Mouse (Mus musculus) left cerebral cortex, adult 18-20 months (tissue): ENCODE measurements around the gene Cyp3a11. TPM values are rescaled to one million over a fixed set of nuclear protein-coding genes. Genes with fewer than 3 reads are reported as not detected.
"Not testable (repeated sequence)": the region's sequence is repeated elsewhere in the genome, so short reads cannot be mapped to it uniquely, and the experiment has no call there.

Experiments used
- DNase-seq, 2 experiments: peaks; one replicate each; pipeline ENCODE4 v3.0.0; 2021 to 2022; ENCODE audit warnings: low spot score in 2 of 2, mixed read lengths in 1 of 2
- long read RNA-seq, 2 experiments: library from polyadenylated mRNA; stranded (forward); transcript quantifications; one replicate each; pipeline ENCODE4 v2.0.0; 2021
- total RNA-seq, 2 experiments: library from RNA; stranded (reverse); gene quantifications; 2 replicates each; pipeline ENCODE4 v1.2.3; 2021

The Cyp3a11 gene
- total RNA-seq, result not detected
- long read RNA-seq, experiment 1, result 0 reads
- long read RNA-seq, experiment 2, result 0 reads

DNA sequence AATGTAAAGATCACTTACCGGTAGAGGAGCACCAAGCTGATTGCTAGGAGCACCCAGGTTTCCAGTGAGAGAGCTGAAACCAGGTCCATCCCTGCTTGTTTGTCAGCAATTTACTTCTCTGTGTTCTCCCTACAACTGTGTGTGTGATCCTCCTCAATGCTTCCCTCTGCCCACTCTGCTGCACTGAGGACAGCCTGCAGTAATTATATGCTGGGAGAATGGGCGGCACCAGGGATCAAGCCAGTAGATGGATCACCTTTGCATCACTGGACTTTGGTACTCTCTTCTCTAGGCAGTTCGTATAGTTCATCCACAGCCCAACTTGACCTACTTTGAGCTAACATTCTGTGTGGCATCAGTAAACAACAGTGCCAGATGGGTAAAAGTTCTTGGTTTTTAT lies at the start of gene Cyp3a11:
Gene Cyp3a11, minus strand, starts transcription at position 277 of the 400 bp plus-strand sequence.
- DNase-seq, result no peak

DNA sequence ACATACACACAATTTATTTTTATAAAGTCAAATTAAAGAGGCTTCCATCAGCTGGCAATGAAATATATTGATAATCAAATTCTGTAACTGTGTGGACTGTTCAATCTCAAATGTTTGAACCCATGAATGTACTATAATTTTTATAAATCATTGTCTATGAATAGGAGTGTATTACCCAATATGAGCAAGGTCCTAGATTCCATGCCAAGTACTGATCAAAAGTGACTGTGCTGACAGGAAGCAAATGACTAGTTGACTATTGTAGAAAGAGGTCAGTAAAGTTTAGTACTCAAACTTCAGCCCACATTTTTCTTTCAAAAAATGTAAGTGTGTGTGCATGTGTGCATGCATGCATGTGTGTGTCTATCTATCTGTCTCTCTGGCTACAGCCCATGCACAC lies 33.1 kb upstream of the Cyp3a11 start:
- no peak for DNase-seq

DNA sequence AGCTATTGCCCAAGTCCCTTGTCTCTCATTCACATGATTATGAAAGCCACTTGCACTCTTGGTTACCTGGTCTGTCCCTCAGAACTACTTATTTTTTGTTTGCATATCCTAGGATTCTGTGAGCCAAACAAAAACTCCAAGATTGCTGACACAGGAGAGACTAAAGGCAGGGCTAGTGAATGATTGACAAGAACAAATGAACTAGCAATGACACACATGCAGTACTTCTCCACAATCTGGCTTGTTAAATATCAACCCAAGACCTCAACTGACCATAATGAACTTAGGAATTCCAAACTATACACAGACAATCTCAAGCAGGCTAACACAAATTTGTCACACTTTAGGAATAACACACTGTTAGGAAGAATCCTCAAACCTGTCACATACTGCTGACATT lies 32.0 kb upstream of the Cyp3a11 start:
- DNase-seq, result no peak

DNA sequence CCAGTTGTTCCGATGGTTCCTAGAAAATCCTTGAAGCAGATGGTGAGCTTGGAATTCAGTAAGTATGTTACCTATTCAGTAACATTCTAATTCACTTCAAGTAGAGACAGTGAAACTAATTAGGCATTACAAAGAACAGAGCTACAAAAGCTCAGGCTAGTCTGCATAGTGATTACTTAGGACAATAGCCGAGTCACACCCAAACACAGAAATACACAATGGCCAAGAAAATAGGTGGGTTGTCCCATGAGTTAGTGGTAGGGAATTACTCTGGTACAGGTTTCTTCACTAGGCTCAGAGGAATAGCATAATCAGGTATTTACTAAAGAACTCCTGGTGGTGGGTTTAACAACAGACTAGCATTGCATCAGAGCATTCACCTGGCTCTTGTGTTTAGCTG lies 27.2 kb upstream of the Cyp3a11 start:
- DNase-seq, result not testable (repeated sequence)

DNA sequence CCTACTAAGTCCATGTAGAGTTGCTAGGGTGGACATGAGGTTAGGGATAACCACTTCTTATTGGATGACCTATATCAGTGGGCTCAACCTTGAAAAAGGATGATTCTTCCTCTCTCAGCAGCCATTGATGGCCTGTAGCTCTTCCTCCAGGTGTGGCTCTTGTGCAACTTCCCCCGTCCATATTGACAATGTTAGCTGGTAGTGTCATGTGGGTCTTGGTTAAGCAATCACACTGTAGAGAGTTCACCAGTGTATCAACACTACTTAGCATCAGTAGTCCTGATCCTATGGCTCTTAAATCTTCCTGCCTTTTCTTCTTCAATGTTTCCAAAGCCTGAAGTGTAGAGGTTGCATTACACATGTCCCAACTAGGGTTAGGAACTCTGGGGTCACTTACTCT lies 24.8 kb upstream of the Cyp3a11 start:
- no peak for DNase-seq

DNA sequence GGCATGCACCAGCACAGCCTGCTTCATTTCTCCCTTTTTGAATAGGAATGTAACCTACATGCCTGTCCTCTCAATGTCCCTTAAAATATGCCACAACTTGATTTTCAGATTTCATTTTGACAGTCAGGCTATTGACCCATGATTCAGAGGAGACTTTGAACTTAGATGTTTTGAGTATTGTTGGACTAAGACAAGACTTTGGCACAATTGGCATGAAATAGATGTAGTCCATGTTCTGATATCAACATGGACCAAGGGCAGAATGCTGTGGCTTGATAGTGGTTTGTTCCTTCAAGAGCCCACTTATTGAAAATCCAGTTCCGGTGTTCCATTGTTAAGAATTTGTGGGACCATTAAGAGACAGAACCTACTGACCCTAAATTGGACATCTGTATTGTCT lies 23.6 kb upstream of the Cyp3a11 start:
- DNase-seq, result no peak

DNA sequence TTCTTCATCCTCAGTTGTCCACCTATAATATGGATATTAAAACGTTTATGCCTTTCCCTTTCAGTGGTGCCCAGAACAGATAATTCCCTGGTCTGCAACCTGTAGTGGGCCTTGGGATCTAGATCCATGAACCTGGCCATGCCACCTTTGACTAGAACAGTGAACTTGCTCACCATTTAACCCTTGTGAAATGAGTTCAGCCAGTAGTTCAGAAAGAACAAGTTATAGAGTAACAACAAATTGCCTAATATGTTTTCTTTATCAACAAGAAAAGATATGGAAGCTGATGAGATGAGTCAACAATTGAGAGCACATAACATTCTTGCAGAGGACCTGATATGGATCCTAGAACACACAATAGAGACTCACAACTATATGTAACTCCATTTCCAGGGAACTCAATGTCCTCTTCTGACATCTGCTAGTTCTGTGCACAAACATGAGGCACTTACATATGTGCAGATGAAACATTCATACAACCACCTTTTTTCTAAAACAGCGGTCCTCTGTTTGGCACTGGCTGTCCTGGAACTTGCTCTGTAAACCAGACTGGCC lies 20.7 kb upstream of the Cyp3a11 start:
- DNase-seq, result no peak

DNA sequence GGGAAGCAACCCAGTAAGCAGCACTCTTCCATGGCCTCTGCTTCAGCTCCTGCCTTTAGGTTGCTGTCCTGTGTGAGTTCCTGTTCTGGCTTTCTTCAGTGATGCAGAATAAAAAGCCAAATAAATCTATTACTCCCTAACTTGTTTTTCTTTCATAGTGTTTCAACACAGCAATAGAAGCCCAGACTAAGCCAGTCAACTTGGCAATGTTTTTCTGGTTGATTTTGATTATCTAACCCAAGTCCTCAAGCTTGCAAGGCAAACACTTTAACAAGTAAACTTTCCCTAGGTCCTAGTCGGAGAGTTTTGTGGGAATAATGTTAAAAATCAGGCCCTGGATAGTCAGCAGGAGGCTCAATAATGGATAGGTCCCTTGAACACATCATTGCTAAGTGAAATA lies 17.5 kb upstream of the Cyp3a11 start:
- no peak for DNase-seq

DNA sequence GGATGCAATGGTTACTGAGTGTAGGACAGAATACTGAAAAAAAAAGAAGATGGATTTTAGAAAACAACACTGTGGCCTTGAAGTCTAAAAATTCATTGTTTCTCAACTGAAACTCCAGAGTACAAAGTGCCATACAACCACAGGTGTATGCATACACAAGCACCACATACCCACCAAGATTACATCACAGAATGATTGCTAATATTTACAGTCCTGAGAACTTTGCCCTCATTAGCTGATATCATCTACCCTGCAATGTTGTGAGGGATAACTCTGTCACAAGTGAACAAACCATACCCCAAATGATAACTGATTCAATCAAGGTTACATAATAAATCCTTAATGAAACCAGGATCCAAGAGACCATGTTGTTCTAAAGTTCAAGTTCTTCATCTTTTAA lies 1.4 kb upstream of the Cyp3a11 start:
- no peak for DNase-seq

DNA sequence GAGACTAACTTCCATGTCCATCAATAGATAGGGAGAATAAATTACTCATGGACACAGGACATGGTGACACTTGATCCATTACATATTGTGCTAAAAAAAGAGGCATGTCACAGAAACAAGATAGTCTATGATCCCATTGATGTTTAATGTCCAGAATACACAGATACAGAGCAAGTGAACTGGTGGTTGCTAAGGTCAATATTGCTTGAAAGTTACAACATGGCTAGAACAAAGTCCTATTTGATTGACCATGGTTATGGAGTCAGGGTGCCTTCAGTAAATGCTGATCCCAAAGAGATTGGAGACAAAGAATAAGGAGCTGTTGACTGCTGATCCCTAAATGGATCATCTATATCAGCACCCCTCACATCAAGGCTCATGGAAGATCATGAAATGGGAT lies 12.3 kb downstream of the Cyp3a11 start:
- not testable (repeated sequence) for DNase-seq

DNA sequence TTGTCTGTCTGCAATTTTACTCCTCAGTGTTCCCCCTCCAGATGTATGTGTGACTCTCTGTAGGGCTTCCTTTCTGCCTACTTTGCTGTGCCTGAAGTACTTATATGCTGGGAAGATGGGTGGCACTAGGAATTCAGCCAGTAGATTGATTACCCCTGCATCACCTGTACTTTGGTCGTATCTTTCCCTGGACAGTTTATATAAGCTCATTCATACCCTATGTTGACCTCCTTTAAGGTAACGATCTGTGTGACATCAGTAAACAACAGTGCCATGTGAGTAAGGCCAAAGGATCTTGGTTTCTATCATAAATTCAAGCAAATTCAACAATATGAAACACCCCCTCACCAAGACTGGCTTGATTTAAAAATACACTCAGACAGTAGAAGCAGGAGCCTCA lies 74.0 kb downstream of the Cyp3a11 start, which contains the start of gene Cyp3a44:
Gene Cyp3a44, minus strand, starts transcription at position 79 of the 400 bp plus-strand sequence.
- DNase-seq, result not testable (repeated sequence)

Other genes starting within 250 kb of the Cyp3a11 start
- not detected for gene Cyp3a41a, start 159.8 kb downstream of the Cyp3a11 start, total RNA-seq
- not detected for gene Cyp3a44, start 74.1 kb downstream of the Cyp3a11 start, total RNA-seq
- not detected for gene Cyp3a25, start 129.7 kb upstream of the Cyp3a11 start, total RNA-seq
- gene Cyp3a59, start 199.3 kb upstream of the Cyp3a11 start, total RNA-seq, result not detected